Mouse (Mus musculus): Measurements from ENCODE around the gene Ccdc127. TPM values are rescaled to one million over a fixed set of nuclear protein-coding genes. Genes with fewer than 3 reads are reported as not detected.

Ccdc127 gene
- total RNA-seq, 2 experiments from 2014 or later, result 51.5 to 61.4 TPM

DNA sequence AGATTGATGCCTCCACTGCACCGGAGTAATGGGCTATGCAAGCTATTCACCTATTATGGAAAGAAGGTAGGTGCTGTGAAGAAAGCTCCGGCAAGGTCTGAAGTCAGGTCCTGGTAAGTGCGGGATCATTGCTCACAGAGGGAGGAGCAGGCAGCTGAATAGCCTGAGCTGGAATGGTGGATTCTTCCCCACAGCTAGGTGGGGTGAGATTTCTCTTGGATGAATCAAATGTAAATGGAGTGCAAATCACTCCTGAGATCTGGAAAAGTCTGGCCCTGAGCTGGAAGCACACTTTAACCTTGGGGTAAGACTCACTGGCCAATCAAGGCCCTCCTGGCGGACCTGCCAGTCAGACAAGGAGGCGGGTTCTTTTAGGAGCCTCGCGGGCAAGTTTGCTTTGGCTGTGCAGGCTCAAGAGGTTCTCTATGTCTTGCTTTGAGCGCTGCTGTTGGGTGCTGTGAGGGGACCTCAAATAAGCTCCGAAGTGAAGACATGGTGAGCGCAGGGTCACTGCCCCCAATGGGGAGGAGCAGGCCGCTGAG lies 49.3 kb downstream of the Ccdc127 start, which contains the start of gene Ftl1-ps1:
Gene Ftl1-ps1, plus strand, starts transcription at position 397 of the 542 bp plus-strand sequence.
- no peak within 1 kb of the TSS for H3K4me3 ChIP-seq
- H3K27ac ChIP-seq, result no peak within 1 kb of the TSS
- intact Hi-C loops (cut with DNase I), result loop anchor here (10.0 kb wide), 1 partner anchor 795 kb away; the partner anchor contains the start of gene Clptm1l
- no peak for TF ChIP-seq CTCF (IDR thresholded peaks at IDR 0.05)
- no peak for DNase-seq

Small RNAs within 50 kb of the gene (microRNA-seq; reads per million reads assigned to microRNA genes)
- not detected for gene Mir692-3

Other genes starting within 250 kb of the Ccdc127 start
- gene Slc9a3, start 228.9 kb upstream of the Ccdc127 start, total RNA-seq (2021), result under 1 TPM; 0.08 to 0.14 TPM
- 10 to 100 TPM; 30.7 to 35.3 TPM for gene Exoc3, start 141.6 kb upstream of the Ccdc127 start, total RNA-seq (2021)
- gene Ahrr, start 58.0 kb upstream of the Ccdc127 start, total RNA-seq (2021), result not detected
- gene Pdcd6, start 32.7 kb upstream of the Ccdc127 start, total RNA-seq (2021), result 10 to 100 TPM; 18.0 to 18.3 TPM
- gene Sdha, start within 50 bp of the Ccdc127 start, total RNA-seq (2021), result 100 to 1,000 TPM; 600 to 778 TPM
- 100 to 1,000 TPM in 1 of 2 experiments, 10 to 100 TPM in 1; 91.6 to 105 TPM for gene Lrrc14b, start 13.7 kb downstream of the Ccdc127 start, total RNA-seq (2021)
- gene Zfp72, start 40.5 kb downstream of the Ccdc127 start, total RNA-seq (2021), result 1 to 10 TPM; 2.6 to 3.7 TPM
- gene Ftl1-ps1, start 49.4 kb downstream of the Ccdc127 start, total RNA-seq (2021), result 100 to 1,000 TPM; 186 to 274 TPM
- gene Zfp825, start 143.7 kb downstream of the Ccdc127 start, total RNA-seq (2021), result 1 to 10 TPM; 6.7 to 7.5 TPM

Measured in gastrocnemius, adult 2 months (tissue).